Mouse (Mus musculus) kidney, postnatal 4 days (tissue): Measurements from ENCODE around the gene Cpn2.
A peak's percentile ranks its signal among the peaks of the same experiment; 100 is the strongest.

Source experiments
- DNase-seq, 2 experiments: peaks; one replicate each; pipeline ENCODE4 v3.0.0; 2021; ENCODE audit warnings: mixed read lengths in 2 of 2

Gene Cpn2

DNA sequence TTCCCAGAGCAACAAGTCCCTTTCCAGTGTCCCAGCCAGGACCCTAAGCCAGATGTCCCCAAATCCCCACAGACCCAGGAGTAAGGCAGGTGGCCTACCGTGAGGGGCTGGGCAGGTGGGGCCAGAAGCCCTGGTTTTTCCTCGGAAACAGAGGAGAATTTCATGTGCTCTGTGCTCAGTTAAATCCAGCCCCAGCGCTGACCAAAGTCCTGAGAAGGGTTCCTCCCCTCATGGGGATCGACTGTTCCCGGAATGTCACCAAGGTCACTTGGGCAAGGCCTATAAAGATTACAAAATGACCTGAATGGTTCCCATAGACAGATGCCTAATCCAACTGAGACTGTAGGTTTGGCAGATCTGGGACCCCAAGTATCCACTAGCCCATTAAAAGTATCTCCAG is at the start of gene Cpn2:
Gene Cpn2, minus strand, starts transcription at position 141 of the 400 bp plus-strand sequence.
- no peak for DNase-seq

DNA sequence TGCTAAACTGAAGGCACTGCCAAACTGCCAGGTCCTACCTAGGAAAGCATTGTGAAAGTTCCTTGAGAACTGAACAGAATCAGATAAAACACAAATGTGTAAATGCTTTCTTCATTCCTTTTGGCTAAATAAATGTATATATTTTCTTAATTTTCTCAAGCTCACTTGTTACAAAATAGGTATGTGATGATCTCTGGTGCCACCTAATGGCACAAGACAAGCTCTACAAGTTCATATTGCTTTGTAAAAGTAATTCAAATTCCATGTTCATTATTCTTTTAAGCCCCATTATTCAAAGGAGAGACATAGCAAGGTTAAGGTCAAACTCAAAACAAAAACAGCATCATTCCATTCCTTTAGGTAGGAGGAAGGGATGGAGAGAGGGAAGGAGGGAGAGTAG is 46.9 kb upstream of the Cpn2 start:
- no peak for DNase-seq

DNA sequence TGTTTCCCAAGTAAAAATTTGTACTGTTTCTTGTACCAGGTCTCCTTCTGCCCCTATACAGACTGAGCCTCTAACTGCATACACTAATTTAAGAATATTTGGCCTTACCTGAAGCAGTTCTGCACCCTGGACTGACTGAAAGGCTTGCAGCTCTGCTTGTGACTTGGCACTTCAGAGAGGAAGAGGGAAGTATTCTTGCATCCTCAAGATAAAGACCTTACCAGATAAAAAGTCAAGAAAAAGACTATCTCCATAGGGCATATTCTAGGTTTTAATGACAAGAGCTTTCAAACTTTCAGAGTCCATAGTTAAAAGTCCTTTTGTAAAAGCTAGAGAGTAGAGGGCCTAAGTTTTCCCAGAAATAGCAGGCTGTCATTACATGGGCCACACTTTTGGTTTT is 43.3 kb upstream of the Cpn2 start, which contains the start of gene Gp5:
Gene Gp5, minus strand, starts transcription at position 133 of the 400 bp plus-strand sequence.
- DNase-seq, result no peak

DNA sequence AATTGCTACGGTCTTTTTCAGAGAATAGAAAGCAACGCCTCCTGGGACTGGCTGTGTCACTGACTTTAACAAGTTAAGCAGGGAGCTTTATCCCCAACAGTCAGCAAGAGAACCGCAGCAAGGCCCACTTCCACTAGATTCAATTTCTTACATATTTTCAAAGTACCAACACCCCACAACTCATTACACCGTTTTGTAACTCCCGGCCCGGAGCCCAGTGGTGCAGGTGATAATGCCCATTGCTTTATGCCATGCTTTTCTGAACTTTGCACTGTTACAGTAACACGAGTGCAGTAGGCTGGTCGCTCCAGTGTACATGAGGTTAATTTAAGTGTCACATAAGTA is 42.8 kb upstream of the Cpn2 start:
- no peak for DNase-seq

DNA sequence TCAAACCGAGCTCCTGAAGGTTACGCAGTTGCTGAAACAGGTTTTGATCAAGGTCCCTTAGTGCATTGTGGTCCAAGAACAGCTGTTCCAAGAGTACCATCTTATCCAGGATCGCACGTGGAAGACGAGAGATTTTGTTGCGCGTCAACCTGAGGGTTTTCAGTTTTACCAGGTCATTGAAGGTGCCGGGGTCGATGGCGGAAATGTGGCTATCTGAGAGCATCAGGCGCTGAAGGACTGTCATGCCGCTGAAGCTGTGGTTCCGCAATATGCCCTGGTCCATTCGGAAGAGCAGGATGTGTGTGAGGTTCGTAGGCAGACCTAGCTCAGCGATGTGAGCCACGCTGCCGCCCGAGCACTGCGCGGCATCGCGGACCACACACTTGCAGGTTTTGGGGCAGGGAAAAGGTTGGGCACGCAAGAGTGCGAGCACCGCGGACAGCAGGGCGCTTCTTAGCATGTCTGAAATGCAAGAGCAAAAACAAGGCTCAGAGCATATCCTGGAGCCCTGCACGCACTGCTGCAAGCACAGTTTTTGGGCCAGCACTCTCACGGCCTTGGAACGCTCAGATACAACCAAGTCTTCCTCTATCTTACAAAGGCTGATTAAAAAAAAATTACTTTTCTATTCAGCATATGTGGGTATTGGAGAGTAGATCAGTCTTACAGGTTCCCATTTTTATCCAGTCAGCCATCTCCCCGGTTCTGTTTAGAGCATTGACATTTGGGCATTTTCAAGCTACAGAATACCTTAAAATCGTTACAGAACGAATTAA is 42.3 kb upstream of the Cpn2 start:
- DNase-seq, result peak; percentile 18 to 39

DNA sequence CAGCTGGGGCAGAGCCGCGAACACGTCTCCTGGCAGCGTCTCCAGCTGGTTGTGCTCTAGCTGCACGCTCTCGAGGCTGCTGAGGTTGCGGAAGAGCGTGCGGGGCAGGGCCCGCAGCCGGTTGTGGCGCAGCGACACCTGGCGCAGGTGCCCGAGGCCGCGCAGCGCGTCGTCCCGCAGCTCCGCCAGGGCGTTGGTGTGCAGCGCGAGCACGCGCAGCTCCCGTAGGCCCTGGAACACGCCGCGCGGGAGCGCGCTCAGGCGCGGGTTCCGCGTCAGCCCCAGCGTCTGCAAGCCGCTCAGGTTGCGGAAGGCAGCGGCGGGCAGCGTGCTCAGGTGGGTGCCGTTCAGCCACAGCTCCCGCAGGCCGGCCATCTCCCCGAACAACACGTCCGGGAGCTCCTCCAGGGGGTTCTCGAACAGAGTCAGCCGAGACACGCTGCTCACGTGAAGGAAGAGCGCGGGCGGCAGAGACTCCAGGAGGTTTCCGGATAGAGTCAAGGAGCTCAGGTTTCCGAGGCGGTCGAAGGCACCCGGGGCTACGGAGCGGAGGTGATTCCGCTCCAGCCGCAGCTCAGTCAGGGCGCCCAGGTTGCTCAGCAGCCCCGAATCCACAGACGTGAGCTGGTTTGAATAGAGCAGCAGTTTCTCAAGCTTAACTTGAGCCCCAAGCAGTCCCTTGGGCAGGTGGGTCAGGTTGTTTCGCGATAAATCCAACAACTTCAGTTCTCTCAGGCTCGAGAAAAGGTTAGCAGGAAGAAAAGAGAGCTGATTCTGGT is 41.5 kb upstream of the Cpn2 start:
- peak; percentile 34 to 55 for DNase-seq

DNA sequence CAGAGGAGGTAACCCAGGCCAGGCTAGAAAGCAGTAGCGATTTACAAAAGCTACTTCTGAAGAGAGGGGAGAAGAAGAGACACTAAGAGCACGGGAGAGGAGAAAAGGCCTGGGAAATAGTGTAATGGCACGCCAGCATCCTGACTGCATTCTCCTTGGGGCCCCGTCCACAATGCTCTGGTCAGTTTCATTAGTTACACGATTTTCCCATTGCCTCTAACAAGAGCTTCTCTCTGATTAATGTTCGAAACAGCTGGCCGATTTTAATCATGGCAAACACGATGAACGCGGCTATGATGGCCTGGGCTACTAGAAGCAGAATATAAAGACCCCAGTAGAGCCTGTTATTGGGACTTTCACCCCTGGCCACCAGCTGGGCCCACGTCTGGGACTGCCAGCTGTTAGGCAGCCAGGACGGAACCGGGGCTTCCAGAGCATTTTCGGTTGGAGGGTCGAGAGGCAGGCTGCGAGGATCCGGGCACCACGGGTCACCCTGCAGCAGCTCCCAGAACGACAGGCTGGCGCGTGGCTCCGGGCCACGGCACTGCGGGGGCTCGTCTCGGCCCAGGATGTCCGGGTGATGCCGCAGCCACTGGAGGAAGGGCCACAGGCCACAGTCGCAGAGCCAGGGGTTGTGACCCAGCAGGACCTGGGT is 40.8 kb upstream of the Cpn2 start:
- DNase-seq, result peak; percentile 18 to 28

DNA sequence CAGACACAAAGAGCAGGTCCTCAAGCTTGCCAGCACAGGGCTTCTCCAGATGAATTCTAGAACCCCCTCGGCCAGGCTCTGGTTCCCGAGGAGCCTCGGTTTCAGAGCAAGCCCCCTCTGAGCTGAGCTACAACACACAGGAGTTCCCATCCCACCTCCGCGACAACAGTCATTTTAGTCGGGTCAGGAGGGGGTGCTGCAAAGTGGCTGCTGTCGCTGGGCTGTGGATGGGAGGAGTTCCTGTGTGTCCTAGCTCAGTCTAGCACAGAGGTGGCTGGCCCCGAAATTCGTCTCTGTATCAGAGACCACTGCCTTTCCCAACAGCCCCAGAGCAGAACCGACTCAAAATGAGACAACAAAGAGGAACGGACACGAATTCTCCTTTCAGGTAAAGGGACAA is 40.0 kb upstream of the Cpn2 start:
- no peak for DNase-seq

DNA sequence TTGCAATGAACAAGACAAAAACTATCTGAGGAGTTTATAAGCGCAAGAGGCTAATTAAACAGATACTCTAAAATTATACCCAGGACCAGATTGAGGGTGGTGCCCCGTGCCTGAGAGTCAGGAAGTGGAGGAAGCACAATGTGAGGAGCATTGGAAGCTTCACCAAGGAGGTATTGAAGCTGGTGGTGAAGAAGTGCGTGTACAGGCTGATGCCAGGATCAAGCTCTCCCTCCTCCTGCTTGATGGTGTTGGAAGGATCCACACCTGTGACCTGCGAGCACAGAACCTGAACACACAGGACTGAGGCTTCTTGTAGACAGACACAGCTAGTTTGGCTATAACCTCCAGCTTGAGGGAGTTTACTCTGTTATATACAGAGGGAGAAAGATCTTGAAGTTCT is 38.8 kb upstream of the Cpn2 start:
- DNase-seq, result no peak

DNA sequence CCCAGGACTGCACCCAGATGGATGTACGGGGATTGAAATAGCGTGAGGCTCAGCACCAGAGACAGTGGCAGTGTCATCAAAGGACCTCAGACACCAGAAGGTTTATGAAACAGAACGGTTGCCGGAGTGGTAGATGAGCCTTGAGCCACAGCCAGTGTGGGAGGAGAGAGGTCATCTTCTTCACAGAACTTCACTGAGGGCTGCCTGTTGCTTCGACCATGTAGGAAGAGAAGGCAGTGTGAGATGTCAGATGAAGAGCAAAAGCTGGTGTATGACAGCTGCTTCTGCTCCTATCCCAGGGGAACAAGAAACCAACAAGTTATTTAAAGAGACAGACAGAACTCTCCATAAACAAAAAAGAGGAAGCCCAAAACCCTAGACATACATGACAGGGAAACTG is 36.9 kb upstream of the Cpn2 start:
- no peak for DNase-seq

DNA sequence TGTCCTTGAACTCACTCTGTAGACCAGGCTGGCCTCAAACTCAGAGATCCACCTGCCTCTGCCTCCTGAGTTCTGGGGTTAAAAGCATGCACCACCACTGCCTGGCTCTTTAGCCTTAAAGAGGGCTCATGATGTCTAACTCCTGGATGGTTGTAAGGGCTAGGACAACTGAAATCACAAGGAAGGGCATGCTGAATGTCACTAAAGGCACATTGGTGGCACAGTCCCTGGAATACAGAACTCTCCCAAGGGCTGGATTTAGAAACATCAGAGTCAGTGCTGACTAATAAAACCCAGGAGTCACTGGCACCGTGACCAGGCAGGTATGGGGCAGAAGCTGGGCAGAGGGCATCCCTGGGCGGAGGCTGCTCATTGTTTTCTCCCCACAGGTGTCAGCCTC is 36.1 kb upstream of the Cpn2 start:
- no peak for DNase-seq

DNA sequence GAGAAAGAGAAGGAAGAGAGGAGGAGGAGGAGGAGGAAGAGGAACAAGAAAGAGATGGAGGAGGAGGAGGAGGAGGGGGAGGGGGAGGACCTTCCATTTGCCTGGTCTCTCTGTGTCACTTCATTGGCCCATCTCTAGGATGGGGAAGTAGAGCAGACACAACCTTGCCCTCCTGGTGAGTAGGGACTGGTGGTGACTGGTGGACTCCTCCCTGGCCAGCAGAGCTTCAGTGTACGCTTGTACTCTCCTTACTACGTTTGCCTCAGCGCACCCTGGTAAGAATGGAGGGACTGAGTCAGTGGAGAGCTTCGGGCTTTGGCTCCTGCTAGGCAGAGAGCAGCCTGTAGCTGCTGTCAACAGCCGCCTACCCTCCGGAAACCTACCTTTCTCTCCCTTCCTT is 35.4 kb upstream of the Cpn2 start:
- DNase-seq, result no peak

DNA sequence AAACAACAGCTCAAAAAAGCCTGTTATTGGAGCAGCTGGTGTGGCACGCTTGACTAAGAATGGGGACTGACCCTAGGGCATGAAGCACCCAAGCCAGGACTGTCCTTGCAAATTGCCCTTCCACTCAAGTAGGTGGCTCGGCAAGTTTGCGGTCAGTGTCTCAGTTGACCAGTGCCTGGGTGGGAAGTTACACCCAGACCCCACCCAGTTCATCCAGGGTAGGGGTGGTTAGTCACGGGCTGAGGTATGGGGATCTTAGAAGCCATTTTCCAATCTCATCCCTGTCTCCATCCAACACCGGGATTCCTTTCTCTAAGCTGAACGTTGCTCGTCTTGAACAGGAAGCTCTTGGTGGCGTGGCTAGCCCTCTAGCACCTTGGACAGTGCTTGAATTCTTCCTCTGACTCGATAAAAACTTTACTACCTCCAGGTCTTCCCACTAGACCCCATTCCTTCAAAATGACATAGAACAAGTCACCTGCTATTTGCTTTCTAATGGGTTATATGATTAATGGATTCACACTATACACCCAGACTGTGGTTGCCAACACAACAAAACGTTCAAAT is 32.5 kb upstream of the Cpn2 start:
- no peak for DNase-seq

DNA sequence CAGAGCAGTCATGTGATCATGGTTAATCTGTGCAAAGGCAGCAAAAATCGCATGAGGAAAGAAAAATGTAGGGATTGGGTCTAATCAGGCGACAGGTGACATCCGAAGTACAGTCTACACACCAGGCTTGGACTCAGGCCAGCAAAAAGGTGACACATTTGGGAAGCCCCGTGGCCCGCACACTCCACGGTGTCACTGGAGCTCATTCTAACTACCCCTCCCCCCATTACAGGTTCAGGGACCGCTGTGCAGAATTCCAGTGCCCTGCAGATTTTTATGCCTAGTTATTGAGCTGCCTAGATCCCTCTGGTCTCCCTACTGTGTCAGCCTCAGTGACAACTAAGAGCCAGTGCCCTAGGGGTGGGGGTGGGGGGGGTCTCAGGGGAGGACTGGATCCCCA is 30.2 kb upstream of the Cpn2 start:
- DNase-seq, result no peak

DNA sequence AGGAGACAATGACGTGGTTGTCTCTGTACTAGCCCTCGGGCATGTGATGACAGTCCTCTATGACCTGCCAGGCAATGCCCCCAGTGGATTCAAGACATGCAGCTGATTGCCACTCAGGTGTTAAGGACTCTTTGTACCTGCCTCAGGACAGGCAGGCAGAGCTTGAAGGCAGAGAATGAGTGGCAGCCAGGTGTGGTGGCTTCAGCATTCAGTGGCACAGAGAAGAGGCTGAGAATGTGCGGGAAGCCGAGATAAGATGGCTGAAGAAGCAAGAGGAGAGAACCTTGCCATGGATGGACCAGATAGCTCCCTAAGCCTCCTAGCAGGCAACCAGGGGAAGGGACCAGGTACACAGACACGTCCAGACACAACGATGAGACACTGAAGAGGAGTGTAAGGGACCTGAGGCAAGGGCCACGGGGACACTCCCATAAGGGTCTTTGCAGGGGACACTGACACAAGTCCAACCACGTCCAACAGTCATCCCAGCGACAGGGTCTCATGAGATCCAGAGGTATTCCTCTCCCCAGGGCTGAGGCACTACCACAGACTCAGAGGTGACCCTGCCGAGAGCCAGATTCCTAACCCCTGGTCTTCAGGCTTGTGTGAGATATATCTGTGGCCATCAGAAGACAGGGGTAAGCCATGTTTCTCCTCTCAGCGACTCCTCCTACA is 29.4 kb upstream of the Cpn2 start:
- DNase-seq, result no peak

DNA sequence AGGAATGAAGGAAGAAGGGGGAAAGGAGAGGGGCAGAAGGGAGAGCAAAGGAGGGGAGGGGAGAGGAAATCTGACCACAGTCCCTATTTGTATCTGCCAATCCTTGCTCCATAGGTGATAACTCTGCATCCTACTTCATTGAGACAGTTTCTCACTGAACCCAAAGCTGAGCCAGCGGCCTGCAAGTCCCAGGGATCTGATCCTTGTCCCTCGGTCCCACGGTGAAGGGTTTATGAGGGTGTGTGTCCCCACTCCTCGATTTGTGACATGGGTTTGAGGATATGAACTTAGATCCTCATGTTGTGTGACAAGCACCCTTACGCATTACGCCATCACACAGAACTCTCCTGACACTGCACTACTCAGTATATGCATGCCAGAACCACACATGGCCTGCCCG is 27.8 kb upstream of the Cpn2 start:
- no peak for DNase-seq

DNA sequence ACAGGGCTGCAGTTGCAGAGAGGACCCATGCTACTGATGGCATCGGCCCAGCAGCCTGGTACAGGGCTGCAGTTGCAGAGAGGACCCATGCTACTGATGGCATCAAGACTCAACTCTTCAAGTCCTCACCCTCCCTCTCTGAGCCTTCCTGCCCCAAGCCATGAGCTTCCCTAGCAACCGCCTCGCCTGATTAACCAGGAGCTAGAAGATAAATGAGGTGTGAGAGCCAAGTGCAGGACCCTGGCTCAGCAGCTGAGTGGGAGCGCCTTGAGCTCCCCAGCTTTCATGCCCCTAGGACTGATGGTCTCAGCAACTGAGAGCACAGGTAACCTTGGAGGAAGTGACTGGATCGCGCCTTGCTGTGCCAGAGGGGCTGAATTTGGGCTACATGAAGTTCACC is 23.1 kb upstream of the Cpn2 start:
- peak; percentile 40 to 50 for DNase-seq

DNA sequence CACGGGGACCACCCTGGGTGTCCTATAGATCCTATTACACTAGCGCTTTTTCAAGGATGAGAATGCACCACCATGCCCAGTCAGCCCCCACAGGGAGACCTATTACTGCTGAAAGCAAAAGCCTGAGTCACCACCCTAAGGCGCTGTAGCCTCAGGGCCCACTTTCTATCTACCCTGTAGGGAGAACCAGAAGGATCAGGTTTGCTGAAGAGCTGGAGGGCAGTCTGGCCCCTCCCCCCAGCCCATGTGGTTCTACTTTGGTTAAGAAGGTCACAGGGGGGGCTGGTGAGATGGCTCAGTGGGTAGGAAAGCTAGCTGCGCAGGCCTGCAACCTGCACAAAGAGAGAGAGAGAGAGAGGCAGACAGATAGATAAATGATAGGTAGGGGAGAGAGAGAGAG is 18.4 kb upstream of the Cpn2 start:
- DNase-seq, result no peak

DNA sequence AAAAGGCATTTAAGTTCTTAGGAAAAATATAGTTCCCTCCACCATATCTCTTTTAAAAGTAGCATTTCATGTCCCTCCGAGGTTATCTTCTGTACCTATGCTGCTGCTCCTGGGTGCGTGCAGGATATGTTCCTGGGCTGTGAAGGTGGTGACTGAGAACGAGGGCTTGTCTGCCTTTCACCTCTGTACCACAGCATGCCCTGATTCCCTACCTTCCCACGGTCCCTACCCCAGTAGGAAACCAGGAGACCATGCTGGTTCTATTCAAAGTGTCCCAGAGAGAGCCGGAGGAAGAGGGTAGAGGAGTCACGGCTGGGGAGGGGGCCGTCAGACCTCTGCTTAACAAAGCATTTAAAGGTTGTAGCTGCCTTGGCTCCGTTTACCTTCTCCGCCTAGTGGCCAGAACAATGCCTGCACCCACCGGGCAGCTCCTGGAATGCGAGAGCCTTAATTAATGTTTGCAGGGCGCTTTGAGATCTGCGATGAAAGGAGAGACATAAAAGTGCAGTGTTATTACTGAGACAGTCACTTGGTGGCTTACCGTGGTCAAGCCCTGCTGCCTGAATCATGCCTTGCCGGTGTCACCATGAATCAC is 16.5 kb upstream of the Cpn2 start:
- DNase-seq, result peak; percentile 73 to 77

DNA sequence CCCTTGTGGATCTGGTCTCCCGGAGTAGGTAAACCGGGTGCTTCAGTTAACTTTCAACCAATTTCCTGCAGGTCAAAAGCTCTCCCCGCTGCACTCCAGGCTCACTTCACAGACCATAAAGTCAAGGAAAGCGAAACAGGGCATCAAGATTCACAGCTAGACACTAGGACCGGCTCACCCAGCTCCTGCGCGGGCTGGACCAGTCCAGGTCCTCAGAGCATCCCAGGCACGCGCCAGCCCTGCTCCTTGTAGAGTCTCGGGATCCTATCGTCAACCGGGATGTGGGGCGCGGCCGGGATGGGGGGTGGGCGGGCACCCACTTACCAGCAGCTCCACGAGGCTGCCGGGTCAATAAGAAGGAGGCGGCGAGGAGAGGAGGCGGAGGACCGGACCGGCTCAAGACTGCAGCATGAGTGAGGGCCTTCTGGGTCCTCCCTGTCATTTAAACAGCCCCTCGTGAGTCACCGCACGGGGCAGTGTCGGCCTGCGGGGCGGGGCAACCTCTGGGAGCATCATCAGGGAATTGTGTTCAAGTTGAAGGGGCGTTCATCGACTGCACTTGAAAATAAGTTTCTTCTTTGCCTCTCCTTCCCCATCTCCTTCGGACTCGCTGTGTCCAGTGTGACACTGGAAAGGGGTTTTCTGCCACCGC is 15.7 kb upstream of the Cpn2 start, which contains the start of gene Lrrc15:
Gene Lrrc15, minus strand, starts transcription at position 413 of the 652 bp plus-strand sequence.
- DNase-seq, result peak; percentile 52 to 62

DNA sequence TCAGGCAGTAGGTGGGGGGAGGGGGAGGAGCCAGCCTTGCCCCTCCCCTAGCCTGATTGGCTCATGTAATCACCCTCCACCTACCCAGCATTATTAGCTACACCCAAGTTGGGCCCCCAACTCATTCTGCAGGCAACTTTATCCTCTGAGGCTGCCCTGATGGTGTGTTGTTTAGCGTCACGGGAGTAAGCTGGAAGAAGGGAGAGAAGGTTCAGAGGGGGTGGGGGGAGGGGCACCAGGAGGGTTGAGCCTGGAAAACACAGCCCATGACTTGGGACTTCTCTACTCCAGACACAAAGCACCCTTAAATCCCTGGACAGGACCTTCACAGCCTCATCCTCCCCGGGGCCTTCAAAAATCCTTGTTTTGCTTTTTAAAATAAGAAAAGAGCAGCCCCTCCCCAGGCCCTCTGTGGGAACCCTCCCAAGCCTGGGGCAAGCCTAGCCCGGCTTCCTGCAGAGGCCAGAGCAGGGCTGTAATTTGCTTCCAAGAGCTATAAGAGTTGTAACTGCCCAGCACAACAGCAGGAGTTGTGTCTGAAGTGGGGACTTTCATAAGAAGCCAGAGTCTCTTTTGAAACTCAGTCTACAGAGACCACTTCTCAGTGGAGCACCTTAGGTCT is 13.5 kb upstream of the Cpn2 start:
- DNase-seq, result no peak
